In genomic region chr2:31208544-31209142, GRCm38 (mm10) we compare ENCODE assay signal across 24 mouse cellular contexts. TPM values are rescaled to one million over a fixed set of nuclear protein-coding genes. Genes with fewer than 3 reads are reported as not detected.
DNase-seq lines count a peak whose midpoint lies in the region; ATAC-seq and TF ChIP-seq lines count a peak whose summit lies in the region.
"Had no signal": no experiment of that assay in that cellular context is flagged by ENCODE, and none has a peak within 500 bp of the region (broad histone marks: within the 10 kb centered on the region; RNA-seq: fewer than 3 reads in every experiment).

No protein-coding gene starts in this region.

- no peak for TF ChIP-seq CTCF in hindbrain, postnatal 0 days (IDR thresholded peaks at IDR 0.05; ENCODE audit: low read depth)

- no peak for ATAC-seq in heart, embryonic 11.5 days (replicated peaks; ENCODE audit: insufficient number of reproducible peaks, low FRiP score, low TSS enrichment)
- no peak for ATAC-seq in hindbrain, embryonic 13.5 days (ENCODE audit: low FRiP score)
- ATAC-seq in hindbrain, postnatal 0 days = no peak
- peak; percentile 67 for ATAC-seq in common myeloid progenitor, adult 5-6 weeks (replicated peaks; ENCODE audit: low read depth, poor library complexity, severe bottlenecking)
- ATAC-seq in megakaryocyte progenitor cell, adult 5-6 weeks (replicated peaks; ENCODE audit: poor library complexity) = peak; percentile 77
- ATAC-seq: forebrain, embryonic 13.5 days; Patski had no signal

- intact Hi-C loops in heart, postnatal 25 days (cut with DNase I) = no loop called here
- intact Hi-C loops in left cerebral cortex, postnatal 10 days (cut with DNase I) = no loop called here

- no peak overlapping the region for H3K4me3 ChIP-seq in heart, embryonic 11.5 days (ENCODE audit: low read depth, low read length)
- H3K4me3 ChIP-seq in hindbrain, embryonic 13.5 days = no peak overlapping the region
- H3K4me3 ChIP-seq in hindbrain, postnatal 0 days (ENCODE audit: low read length) = no peak overlapping the region
- H3K4me3 ChIP-seq: embryonic facial prominence, embryonic 13.5 days; forebrain, embryonic 13.5 days; liver, embryonic 13.5 days; neural tube, embryonic 12.5 days had no signal

- no peak for DNase-seq in heart, postnatal 25 days (ENCODE audit: low spot score)
- no peak for DNase-seq in hindbrain, postnatal 0 days (ENCODE audit: low spot score)
- DNase-seq in left cerebral cortex, postnatal 10 days (ENCODE audit: extremely low spot score in 1 of 2, low spot score in 2 of 2) = no peak
- DNase-seq: adrenal gland, postnatal 36 days; cerebellum, adult 9-10 months; gastrocnemius, postnatal 36 days; kidney, adult 11 months; kidney, postnatal 4 days; liver, embryonic 13.5 days; lung, adult 2 months; lung, postnatal 14 days; retina, postnatal 1 day; right cerebral cortex, postnatal 25 days; spleen, adult 18-20 months had no signal

- peak overlapping the region; percentile 72 for H3K27ac ChIP-seq in heart, embryonic 11.5 days (ENCODE audit: low read depth, low read length)
- H3K27ac ChIP-seq in hindbrain, embryonic 13.5 days = 0 out of 2 replicates have a peak overlapping the region, but pooled peaks have one; percentile 13
- H3K27ac ChIP-seq in hindbrain, postnatal 0 days = no peak overlapping the region
- H3K27ac ChIP-seq: embryonic facial prominence, embryonic 13.5 days; forebrain, embryonic 13.5 days; liver, embryonic 13.5 days; neural tube, embryonic 12.5 days had no signal

- no peak overlapping the region for H3K9ac ChIP-seq in heart, embryonic 11.5 days (ENCODE audit: low read depth, low read length)
- no peak overlapping the region for H3K9ac ChIP-seq in hindbrain, embryonic 13.5 days
- no peak overlapping the region for H3K9ac ChIP-seq in hindbrain, postnatal 0 days (replicated peaks; ENCODE audit: low read length)
- H3K9ac ChIP-seq: embryonic facial prominence, embryonic 13.5 days; forebrain, embryonic 13.5 days; liver, embryonic 13.5 days; neural tube, embryonic 12.5 days had no signal

- no peaks in the 10 kb centered on the region for H3K9me3 ChIP-seq in heart, embryonic 11.5 days (replicated peaks; ENCODE audit: control insufficient read depth, low read length)
- no peaks in the 10 kb centered on the region for H3K9me3 ChIP-seq in hindbrain, embryonic 13.5 days
- no peaks in the 10 kb centered on the region for H3K9me3 ChIP-seq in hindbrain, postnatal 0 days (ENCODE audit: low read length)
- H3K9me3 ChIP-seq: embryonic facial prominence, embryonic 13.5 days; forebrain, embryonic 13.5 days; G1E; liver, embryonic 13.5 days; neural tube, embryonic 12.5 days had no signal

- peaks cover 6% of the 10 kb centered on the region; the same call in 1 of the 2 replicates for H3K36me3 ChIP-seq in heart, embryonic 11.5 days (ENCODE audit: control insufficient read depth, insufficient read depth, low read length)
- H3K36me3 ChIP-seq in hindbrain, embryonic 13.5 days = peaks cover 60% of the 10 kb centered on the region
- H3K36me3 ChIP-seq in hindbrain, postnatal 0 days (ENCODE audit: insufficient read depth, low read length) = peaks cover 25% of the 10 kb centered on the region

- 71% methylated on average over 13 of the region's 13 CpGs for WGBS in heart, embryonic 11.5 days (ENCODE audit: insufficient replicate concordance)
- 93% methylated on average over 13 of the region's 13 CpGs for WGBS in hindbrain, embryonic 13.5 days
- WGBS in hindbrain, postnatal 0 days = 92% methylated on average over 13 of the region's 13 CpGs

- H3K4me1 ChIP-seq in heart, embryonic 11.5 days (ENCODE audit: control insufficient read depth, insufficient read depth, low read length) = peaks cover 74% of the 10 kb centered on the region
- H3K4me1 ChIP-seq in hindbrain, embryonic 13.5 days (replicated peaks) = peaks cover 48% of the 10 kb centered on the region
- peaks cover 4% of the 10 kb centered on the region; the same call in 1 of the 2 replicates for H3K4me1 ChIP-seq in hindbrain, postnatal 0 days (ENCODE audit: insufficient read depth, low read length)

- no peaks in the 10 kb centered on the region for H3K27me3 ChIP-seq in heart, embryonic 11.5 days (ENCODE audit: control insufficient read depth, insufficient read depth, low read length)
- no peaks in the 10 kb centered on the region for H3K27me3 ChIP-seq in hindbrain, embryonic 13.5 days
- no peaks in the 10 kb centered on the region for H3K27me3 ChIP-seq in hindbrain, postnatal 0 days (ENCODE audit: insufficient read depth, low read length)
- H3K27me3 ChIP-seq: CH12.LX; embryonic facial prominence, embryonic 13.5 days; forebrain, embryonic 13.5 days; liver, embryonic 13.5 days; neural tube, embryonic 12.5 days; Patski had no signal

- no peak overlapping the region for H3K4me2 ChIP-seq in heart, embryonic 11.5 days
- H3K4me2 ChIP-seq in hindbrain, embryonic 13.5 days = no peak overlapping the region
- no peak overlapping the region for H3K4me2 ChIP-seq in hindbrain, postnatal 0 days (ENCODE audit: low read depth, low read length)
- H3K4me2 ChIP-seq: embryonic facial prominence, embryonic 13.5 days; forebrain, embryonic 13.5 days; liver, embryonic 13.5 days; neural tube, embryonic 12.5 days had no signal

RNA-seq across cellular contexts. Expression of gene Ncs1, which starts 37.0 kb away (rescaled TPM):
- 42.8 and 46.5 TPM in 2 replicates for polyA plus RNA-seq in heart, embryonic 11.5 days (2014; fragmentation: Nextera tagmentation; extraction: Ambion mirVana)
- total RNA-seq in heart, postnatal 25 days (2021) = 10 to 100 TPM; 11.3 to 11.6 TPM
- polyA plus RNA-seq in hindbrain, embryonic 13.5 days (2015; fragmentation: Nextera tagmentation; extraction: Ambion mirVana) = 144 and 150 TPM in 2 replicates
- 185 and 190 TPM in 2 replicates for total RNA-seq in hindbrain, postnatal 0 days (2014; rRNA removed)
- 162 and 167 TPM in 2 replicates for polyA plus RNA-seq in hindbrain, postnatal 0 days (2015; fragmentation: Nextera tagmentation; extraction: Ambion mirVana)
- total RNA-seq in common myeloid progenitor, adult 5-6 weeks (2017) = 2.3 and 6.4 TPM in 2 replicates
- total RNA-seq in megakaryocyte progenitor cell, adult 5-6 weeks (2015) = 1.2 and 2.3 TPM in 2 replicates
- total RNA-seq in megakaryocyte progenitor cell, adult 5-6 weeks (2017) = 1.7 TPM in 2 replicates
- 100 to 1,000 TPM; 151 to 156 TPM for total RNA-seq in left cerebral cortex, postnatal 10 days (2021)
- polyA plus RNA-seq: G1E had no signal

RNA-seq across cellular contexts. Expression of gene Gpr107, which starts 56.5 kb away (rescaled TPM):
- polyA plus RNA-seq in heart, embryonic 11.5 days (2014; fragmentation: Nextera tagmentation; extraction: Ambion mirVana) = 30.4 and 33.8 TPM in 2 replicates
- total RNA-seq in heart, postnatal 25 days (2021) = 10 to 100 TPM; 33.1 to 35.1 TPM
- polyA plus RNA-seq in hindbrain, embryonic 13.5 days (2015; fragmentation: Nextera tagmentation; extraction: Ambion mirVana) = 38.1 and 38.2 TPM in 2 replicates
- total RNA-seq in hindbrain, postnatal 0 days (2014; rRNA removed) = 49.3 and 52.9 TPM in 2 replicates
- 28.2 and 31.9 TPM in 2 replicates for polyA plus RNA-seq in hindbrain, postnatal 0 days (2015; fragmentation: Nextera tagmentation; extraction: Ambion mirVana)
- 13.7 and 15.1 TPM in 2 replicates for total RNA-seq in common myeloid progenitor, adult 5-6 weeks (2017)
- total RNA-seq in megakaryocyte progenitor cell, adult 5-6 weeks (2015) = 9.9 and 12.1 TPM in 2 replicates
- total RNA-seq in megakaryocyte progenitor cell, adult 5-6 weeks (2017) = 13.6 and 15.2 TPM in 2 replicates
- total RNA-seq in left cerebral cortex, postnatal 10 days (2021) = 10 to 100 TPM; 50.2 to 61.9 TPM

Comparison
In these comparisons a context has a peak if more than half of its experiments do, and no peak if none do; other contexts are left out.
1. ATAC-seq: peak in common myeloid progenitor, adult 5-6 weeks (single experiment) and megakaryocyte progenitor cell, adult 5-6 weeks (single experiment); none in heart, embryonic 11.5 days (single experiment), hindbrain, embryonic 13.5 days (single experiment) and hindbrain, postnatal 0 days (single experiment).
2. RNA of gene Ncs1, which starts 37.0 kb away (total RNA-seq): 185 to 190 TPM in hindbrain, postnatal 0 days and 151 to 156 TPM in left cerebral cortex, postnatal 10 days; 11.3 to 11.6 TPM in heart, postnatal 25 days, 2.3 to 6.4 TPM in common myeloid progenitor, adult 5-6 weeks and 1.2 to 2.3 TPM in megakaryocyte progenitor cell, adult 5-6 weeks; every median in the first group is over 10 times any median in the second.